ENCODE assay signal across 34 mouse cellular contexts in genomic region chr3:152497084-152497483, GRCm38 (mm10).
"Had no signal": no experiment of that assay in that cellular context is flagged by ENCODE, and none has a peak within 500 bp of the region (broad histone marks: within the 10 kb centered on the region; RNA-seq: fewer than 3 reads in every experiment).

No protein-coding gene starts in this region.

- H3K27ac ChIP-seq: heart, embryonic 10.5 days; heart, embryonic 13.5 days; heart, embryonic 15.5 days; hindbrain, embryonic 10.5 days; hindbrain, embryonic 12.5 days; hindbrain, embryonic 13.5 days; hindbrain, embryonic 14.5 days; hindbrain, embryonic 15.5 days; hindbrain, postnatal 0 days; intestine, embryonic 15.5 days; kidney, embryonic 15.5 days; kidney, postnatal 0 days; layer of hippocampus, adult 2 months; left cerebral cortex, adult 2 months had no signal

- H3K9me3 ChIP-seq: heart, embryonic 10.5 days; heart, embryonic 12.5 days; heart, embryonic 13.5 days; heart, embryonic 15.5 days; hindbrain, embryonic 10.5 days; hindbrain, embryonic 12.5 days; hindbrain, embryonic 13.5 days; hindbrain, embryonic 15.5 days; intestine, embryonic 15.5 days; kidney, embryonic 15.5 days had no signal

- H3K9ac ChIP-seq: heart, embryonic 12.5 days; heart, embryonic 13.5 days; heart, embryonic 15.5 days; hindbrain, embryonic 12.5 days; hindbrain, embryonic 13.5 days; hindbrain, embryonic 14.5 days; hindbrain, embryonic 15.5 days; intestine, embryonic 15.5 days; kidney, embryonic 15.5 days had no signal

- ATAC-seq: hindbrain, embryonic 16.5 days; hindbrain, postnatal 0 days; inflammation-experienced regulatory T-cells, adult 6 months; intestine, postnatal 0 days had no signal

- H3K27me3 ChIP-seq: heart, embryonic 15.5 days; hindbrain, embryonic 12.5 days; hindbrain, embryonic 13.5 days; hindbrain, embryonic 15.5 days; intestine, embryonic 15.5 days; kidney, embryonic 15.5 days had no signal

- H3K4me2 ChIP-seq: heart, embryonic 12.5 days; heart, embryonic 13.5 days; heart, embryonic 15.5 days; hindbrain, embryonic 12.5 days; hindbrain, embryonic 13.5 days; hindbrain, embryonic 14.5 days; hindbrain, embryonic 15.5 days; intestine, embryonic 15.5 days; kidney, embryonic 15.5 days had no signal

- H3K4me3 ChIP-seq: heart, embryonic 10.5 days; heart, embryonic 12.5 days; heart, embryonic 13.5 days; heart, embryonic 15.5 days; hindbrain, embryonic 10.5 days; hindbrain, embryonic 12.5 days; hindbrain, embryonic 13.5 days; hindbrain, embryonic 15.5 days; intestine, embryonic 15.5 days; kidney, embryonic 15.5 days; layer of hippocampus, adult 2 months; left cerebral cortex, adult 2 months had no signal

- DNase-seq: heart, postnatal 10 days; heart, postnatal 14 days; heart, postnatal 36 days; heart, postnatal 4 days; kidney, adult 11 months; kidney, adult 18-20 months; kidney, adult 2 months; kidney, adult 8-10 months; kidney, adult 9 months; kidney, postnatal 10 days; kidney, postnatal 14 days; kidney, postnatal 25 days; kidney, postnatal 36 days; kidney, postnatal 4 days; layer of hippocampus, adult 9-11 months; layer of hippocampus, postnatal 36 days had no signal

- H3K36me3 ChIP-seq: heart, embryonic 10.5 days; heart, embryonic 12.5 days; heart, embryonic 13.5 days; heart, embryonic 15.5 days; hindbrain, embryonic 10.5 days; hindbrain, embryonic 12.5 days; hindbrain, embryonic 13.5 days; hindbrain, embryonic 15.5 days; intestine, embryonic 15.5 days; kidney, embryonic 15.5 days had no signal
